Mouse (Mus musculus) hindbrain, postnatal 0 days (tissue): ENCODE data around the gene Inpp5d. TPM values are rescaled to one million over a fixed set of nuclear protein-coding genes. Genes with fewer than 3 reads are reported as not detected.
A peak's percentile ranks its signal among the peaks of the same experiment; 100 is the strongest.

ENCODE experiments used
- ATAC-seq: fragments of 200-750 bp; cut with Nextera tagmentation; 2 replicates; pipeline ENCODE4 v1.8.0; 2017; ENCODE audit warnings: mild to moderate bottlenecking, moderate TSS enrichment, moderate library complexity
- DNase-seq: peaks from one replicate; pipeline ENCODE4 v3.0.0-alpha.2; 2015; ENCODE audit warnings: low spot score
- H3K27ac ChIP-seq: fragments of 300-500 bp; sonication (generic); 2 replicates; pipeline ENCODE4 v1.5.1; 2014; ENCODE audit warnings: mild to moderate bottlenecking
- H3K27me3 ChIP-seq: fragments of 300-500 bp; sonication (generic); 2 replicates; pipeline ENCODE4 v1.6.1; 2014; ENCODE audit warnings: low read length, mixed read lengths; ENCODE audit not compliant: insufficient read depth
- H3K36me3 ChIP-seq: fragments of 300-500 bp; sonication (generic); 2 replicates; pipeline ENCODE4 v1.6.1; 2014; ENCODE audit warnings: low read length, mixed read lengths; ENCODE audit not compliant: insufficient read depth
- H3K4me1 ChIP-seq: fragments of 300-500 bp; sonication (generic); 2 replicates; pipeline ENCODE4 v1.6.1; 2014; ENCODE audit warnings: antibody characterized with exemption, low read length, mixed read lengths; ENCODE audit not compliant: insufficient read depth
- H3K4me2 ChIP-seq: fragments of 300-500 bp; sonication (generic); 2 replicates; pipeline ENCODE4 v1.6.1; 2014; ENCODE audit warnings: low read depth, mild to moderate bottlenecking, low read length, moderate library complexity, mixed read lengths
- H3K4me3 ChIP-seq: fragments of 300-500 bp; sonication (generic); 2 replicates; pipeline ENCODE4 v1.5.1; 2014; ENCODE audit warnings: low read length
- H3K9ac ChIP-seq: fragments of 300-500 bp; sonication (generic); replicated peaks from 2 replicates; pipeline ENCODE4 v1.6.1; 2014; ENCODE audit warnings: mild to moderate bottlenecking, low read length, moderate library complexity, mixed read lengths
- H3K9me3 ChIP-seq: fragments of 300-500 bp; sonication (generic); 2 replicates; pipeline ENCODE4 v1.6.1; 2016; ENCODE audit warnings: low read length, mixed read lengths
- CTCF ChIP-seq: IDR thresholded peaks from 2 replicates; pipeline ENCODE4 v1.5.1; 2016; ENCODE audit warnings: antibody characterized with exemption, control low read depth, low read depth
- WGBS: fragments of 180-500 bp; shearing (Covaris S2); extraction: QIAGEN DNeasy Blood & Tissue Kit; methylation state at CpG from one replicate; pipeline ENCODE4 v1.1.7; 2014; 5-methylcytosine and 5-hydroxymethylcytosine counted together
- polyA plus RNA-seq: library from polyadenylated mRNA; unstranded; fragments of >200 nt; fragmentation: Nextera tagmentation; extraction: Ambion mirVana; gene quantifications from 2 replicates; pipeline ENCODE4 v1.2.1, GENCODE M21; 2015
- total RNA-seq: library from RNA; depleted of rRNA; stranded (reverse); fragments of >200 nt; gene quantifications from 2 replicates; pipeline ENCODE4 v1.2.3, GENCODE M21; 2014

Gene Inpp5d
- total and polyA plus RNA-seq, 2 experiments from 2014 or later: 2.1 to 7.4 TPM

GRCm38 (mm10) chr1:87696358-87696757, 76.2 kb downstream of the Inpp5d start:
- DNase-seq (no peak), ATAC-seq (no peak)
- Histone ChIP-seq H3K9ac (no peak overlapping the region), H3K36me3 (no peaks in the 10 kb centered on the region), H3K27ac (no peak overlapping the region), H3K9me3 (no peaks in the 10 kb centered on the region), H3K4me2 (no peak overlapping the region), H3K4me3 (no peak overlapping the region), H3K4me1 (no peaks in the 10 kb centered on the region), H3K27me3 (no peaks in the 10 kb centered on the region)
- no peak for TF ChIP-seq CTCF
- 75% methylated on average over 5 of the region's 5 CpGs for WGBS

- no peak for ATAC-seq
- Histone ChIP-seq H3K9me3 (no peaks in the 10 kb centered on the region), H3K4me1 (no peaks in the 10 kb centered on the region), H3K4me2 (no peak overlapping the region), H3K27me3 (no peaks in the 10 kb centered on the region), H3K9ac (no peak overlapping the region), H3K36me3 (no peaks in the 10 kb centered on the region), H3K27ac (no peak overlapping the region), H3K4me3 (no peak overlapping the region)
- DNase-seq: no peak
- TF ChIP-seq CTCF: no peak
- whole genome bisulfite sequencing: 76% methylated on average over 6 of the region's 6 CpGs
Observed at GRCm38 (mm10) chr1:87698010-87698409, 77.9 kb downstream of the Inpp5d start.

GRCm38 (mm10) chr1:87699890-87700448, 79.9 kb downstream of the Inpp5d start:
- no peaks in the 10 kb centered on the region for H3K4me1 ChIP-seq
- WGBS: 70% methylated on average over 5 of the region's 5 CpGs
- no peak overlapping the region for H3K4me2 ChIP-seq
- no peak overlapping the region for H3K4me3 ChIP-seq
- ATAC-seq: no peak
- no peak for DNase-seq
- no peak for TF ChIP-seq CTCF
- H3K9ac ChIP-seq: no peak overlapping the region
- H3K9me3 ChIP-seq: no peaks in the 10 kb centered on the region
- H3K36me3 ChIP-seq: no peaks in the 10 kb centered on the region
- no peaks in the 10 kb centered on the region for H3K27me3 ChIP-seq
- H3K27ac ChIP-seq: no peak overlapping the region

GRCm38 (mm10) chr1:87704230-87704629, 84.1 kb downstream of the Inpp5d start:
- DNase-seq (no peak), ATAC-seq (no peak)
- Histone ChIP-seq H3K27ac (no peak overlapping the region), H3K9ac (no peak overlapping the region), H3K27me3 (no peaks in the 10 kb centered on the region), H3K36me3 (no peaks in the 10 kb centered on the region), H3K9me3 (no peaks in the 10 kb centered on the region), H3K4me3 (no peak overlapping the region), H3K4me1 (no peaks in the 10 kb centered on the region), H3K4me2 (no peak overlapping the region)
- no peak for TF ChIP-seq CTCF
- 90% methylated on average over 2 of the region's 2 CpGs for WGBS

- Histone ChIP-seq H3K36me3 (no peaks in the 10 kb centered on the region), H3K9ac (no peak overlapping the region), H3K4me2 (no peak overlapping the region), H3K27ac (no peak overlapping the region), H3K4me3 (no peak overlapping the region), H3K9me3 (no peaks in the 10 kb centered on the region), H3K27me3 (no peaks in the 10 kb centered on the region), H3K4me1 (no peaks in the 10 kb centered on the region)
- no peak for TF ChIP-seq CTCF
- DNase-seq (no peak), ATAC-seq (no peak)
- WGBS: 96% methylated on average over 3 of the region's 3 CpGs
Observed at GRCm38 (mm10) chr1:87706361-87706760, 86.2 kb downstream of the Inpp5d start.

DNA sequence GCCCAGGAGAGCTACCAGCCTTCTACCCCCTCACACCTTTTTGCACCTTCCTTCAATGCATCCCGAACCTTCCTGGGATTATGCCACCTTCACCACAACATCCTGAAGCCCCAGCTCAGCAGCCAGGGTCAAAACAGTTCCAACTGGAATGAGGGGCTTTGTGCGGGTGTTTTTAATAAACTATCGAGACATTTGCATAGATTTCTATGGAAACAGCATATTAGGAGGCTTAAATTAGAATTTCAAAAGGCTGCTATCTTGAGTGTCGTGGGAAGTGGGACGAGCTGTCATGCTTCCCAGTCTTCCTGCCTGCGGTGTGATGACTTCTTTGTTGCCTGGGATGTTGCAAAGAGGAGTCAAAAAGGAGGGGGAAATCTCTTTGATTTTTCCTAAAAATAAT, 88.9 kb downstream of the Inpp5d start:
- no peaks in the 10 kb centered on the region for H3K4me1 ChIP-seq
- DNase-seq: peak; percentile 20
- ATAC-seq: peak; percentile 68; the same call in 1 of the 2 replicates
- no peak overlapping the region for H3K9ac ChIP-seq
- no peaks in the 10 kb centered on the region for H3K9me3 ChIP-seq
- H3K4me2 ChIP-seq: no peak overlapping the region
- no peaks in the 10 kb centered on the region for H3K36me3 ChIP-seq
- no peak for TF ChIP-seq CTCF
- no peak overlapping the region for H3K4me3 ChIP-seq
- H3K27ac ChIP-seq: peak overlapping the region; percentile 28; the same call in 1 of the 2 replicates
- 25% methylated on average over 6 of the region's 6 CpGs for WGBS
- no peaks in the 10 kb centered on the region for H3K27me3 ChIP-seq

DNA sequence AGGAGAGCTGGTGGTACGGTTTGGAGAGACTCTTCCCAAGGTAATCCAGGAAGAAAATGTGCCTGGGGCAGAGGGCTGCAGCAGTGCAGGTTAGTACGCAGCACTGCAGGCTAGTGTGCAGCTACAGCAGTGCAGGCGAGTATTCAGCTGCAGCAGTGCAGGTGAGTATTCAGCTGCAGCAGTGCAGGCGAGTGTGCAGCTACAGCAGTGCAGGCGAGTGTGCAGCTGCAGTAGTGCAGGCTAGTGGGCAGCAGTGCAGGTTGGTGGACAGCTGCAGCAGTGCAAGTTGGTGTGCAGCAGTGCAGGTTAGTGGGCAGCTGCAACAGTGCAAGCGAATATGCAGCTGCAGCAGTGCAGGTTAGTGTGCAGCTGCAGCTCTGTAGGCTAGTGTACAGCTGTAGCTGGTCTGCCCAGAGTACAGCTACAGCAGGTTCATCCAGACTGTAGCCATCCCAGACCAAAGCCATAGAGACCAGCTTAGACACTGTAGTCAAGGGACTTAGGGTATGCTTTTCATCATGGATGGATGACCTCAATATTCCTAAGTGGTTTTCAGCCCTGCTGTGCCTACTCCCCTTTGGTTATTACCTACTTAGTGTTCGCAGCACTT, 89.7 kb downstream of the Inpp5d start:
- H3K4me2 ChIP-seq: no peak overlapping the region
- H3K9ac ChIP-seq: no peak overlapping the region
- DNase-seq (peak; percentile 3), ATAC-seq (peak; percentile 71; the same call in 1 of the 2 replicates)
- H3K27ac ChIP-seq: peak overlapping the region; percentile 28; the same call in 1 of the 2 replicates
- no peaks in the 10 kb centered on the region for H3K36me3 ChIP-seq
- H3K4me1 ChIP-seq: no peaks in the 10 kb centered on the region
- H3K9me3 ChIP-seq: no peaks in the 10 kb centered on the region
- no peaks in the 10 kb centered on the region for H3K27me3 ChIP-seq
- WGBS: 76% methylated on average over 7 of the region's 7 CpGs
- TF ChIP-seq CTCF: no peak
- H3K4me3 ChIP-seq: no peak overlapping the region
